Mouse (Mus musculus) megakaryocyte, embryonic 14.5 days (primary cell): ENCODE measurements around the gene Golph3l. TPM values are rescaled to one million over a fixed set of nuclear protein-coding genes. Genes with fewer than 3 reads are reported as not detected.

Source experiments
- H3K27me3 ChIP-seq: replicated peaks from 2 replicates; pipeline ENCODE3; 2012; ENCODE audit warnings: inconsistent platforms
- H3K36me3 ChIP-seq: replicated peaks from 2 replicates; pipeline ENCODE3; 2012; ENCODE audit warnings: low read length, inconsistent platforms, mixed read lengths
- H3K4me1 ChIP-seq: 2 replicates; pipeline ENCODE4 v1.6.1; 2012; ENCODE audit warnings: inconsistent platforms
- H3K4me3 ChIP-seq: replicated peaks from 2 replicates; pipeline ENCODE3; 2012; ENCODE audit warnings: moderate library complexity, mild to moderate bottlenecking, inconsistent platforms
- H3K9me3 ChIP-seq: 2 replicates; pipeline ENCODE4 v1.6.1; 2012; ENCODE audit warnings: inconsistent platforms
- FLI1 ChIP-seq: IDR thresholded peaks from 2 replicates; pipeline ENCODE4 v1.6.1; 2012; ENCODE audit warnings: low read length, inconsistent platforms, mixed read lengths
- GATA1 ChIP-seq: IDR thresholded peaks from 3 replicates; pipeline ENCODE4 v1.6.1; 2012; ENCODE audit warnings: mixed read lengths, low read length, inconsistent platforms, borderline replicate concordance
- polyA plus RNA-seq: library from polyadenylated mRNA; stranded (reverse); fragments of >175 nt; gene quantifications from 2 replicates; pipeline ENCODE4 v1.2.3, GENCODE M21; 2012; ENCODE audit warnings: low replicate concordance; ENCODE audit not compliant: insufficient read depth

Gene Golph3l
- polyA plus RNA-seq, 1 experiment: 2.0 TPM

GRCm38 (mm10) chr3:95636072-95636471 lies 47.3 kb downstream of the Golph3l start:
- H3K4me1 ChIP-seq: peaks cover 39% of the 10 kb centered on the region
- no peak overlapping the region for H3K4me3 ChIP-seq
- H3K27me3 ChIP-seq: no peaks in the 10 kb centered on the region
- peaks cover 95% of the 10 kb centered on the region for H3K36me3 ChIP-seq
- H3K9me3 ChIP-seq: no peaks in the 10 kb centered on the region
- no peak for TF ChIP-seq GATA1
- TF ChIP-seq FLI1: no peak

GRCm38 (mm10) chr3:95639694-95640093 lies 51.0 kb downstream of the Golph3l start:
- Histone ChIP-seq H3K27me3 (no peaks in the 10 kb centered on the region), H3K9me3 (no peaks in the 10 kb centered on the region), H3K36me3 (peaks cover 71% of the 10 kb centered on the region), H3K4me3 (no peak overlapping the region), H3K4me1 (peaks cover 53% of the 10 kb centered on the region)
- no peak for TF ChIP-seq GATA1
- TF ChIP-seq FLI1: no peak

GRCm38 (mm10) chr3:95643097-95643496 lies 54.4 kb downstream of the Golph3l start:
- no peak for TF ChIP-seq FLI1
- no peak for TF ChIP-seq GATA1
- Histone ChIP-seq H3K36me3 (peaks cover 46% of the 10 kb centered on the region), H3K27me3 (no peaks in the 10 kb centered on the region), H3K9me3 (no peaks in the 10 kb centered on the region), H3K4me1 (peaks cover 46% of the 10 kb centered on the region), H3K4me3 (no peak overlapping the region)

GRCm38 (mm10) chr3:95645313-95646235 lies 56.8 kb downstream of the Golph3l start:
- peaks cover 62% of the 10 kb centered on the region for H3K4me1 ChIP-seq
- TF ChIP-seq GATA1 (no peak), FLI1 (no peak)
- peaks cover 29% of the 10 kb centered on the region for H3K36me3 ChIP-seq
- no peaks in the 10 kb centered on the region for H3K27me3 ChIP-seq
- no peaks in the 10 kb centered on the region for H3K9me3 ChIP-seq
- H3K4me3 ChIP-seq: peak overlapping the region; percentile 82

- TF ChIP-seq FLI1 (no peak), GATA1 (no peak)
- Histone ChIP-seq H3K9me3 (no peaks in the 10 kb centered on the region), H3K4me3 (no peak overlapping the region), H3K36me3 (peaks cover 18% of the 10 kb centered on the region), H3K4me1 (peaks cover 81% of the 10 kb centered on the region), H3K27me3 (no peaks in the 10 kb centered on the region)
Observed at GRCm38 (mm10) chr3:95648016-95648415, 59.3 kb downstream of the Golph3l start.

- Histone ChIP-seq H3K4me3 (peak overlapping the region; percentile 76), H3K27me3 (no peaks in the 10 kb centered on the region)
Observed at GRCm38 (mm10) chr3:95650276-95651032, 61.7 kb downstream of the Golph3l start.

GRCm38 (mm10) chr3:95651033-95651373 lies 62.3 kb downstream of the Golph3l start:
- H3K27me3 ChIP-seq: no peaks in the 10 kb centered on the region
- TF ChIP-seq FLI1 (no peak), GATA1 (no peak)
- peak overlapping the region; percentile 76 for H3K4me3 ChIP-seq
- H3K36me3 ChIP-seq: peaks cover 29% of the 10 kb centered on the region
- H3K9me3 ChIP-seq: no peaks in the 10 kb centered on the region
- H3K4me1 ChIP-seq: peaks cover 81% of the 10 kb centered on the region

More at GRCm38 (mm10) chr3:95650276-95651032, 61.7 kb downstream of the Golph3l start:
- Histone ChIP-seq H3K4me1 (peaks cover 81% of the 10 kb centered on the region), H3K9me3 (no peaks in the 10 kb centered on the region), H3K36me3 (peaks cover 26% of the 10 kb centered on the region)
- TF ChIP-seq FLI1 (no peak), GATA1 (no peak)

GRCm38 (mm10) chr3:95651391-95652203 lies 62.9 kb downstream of the Golph3l start:
- H3K36me3 ChIP-seq: peaks cover 25% of the 10 kb centered on the region
- H3K4me1 ChIP-seq: peaks cover 80% of the 10 kb centered on the region
- H3K4me3 ChIP-seq: no peak overlapping the region
- no peaks in the 10 kb centered on the region for H3K27me3 ChIP-seq
- no peaks in the 10 kb centered on the region for H3K9me3 ChIP-seq
- TF ChIP-seq FLI1 (no peak), GATA1 (no peak)

GRCm38 (mm10) chr3:95652204-95652811 lies 63.6 kb downstream of the Golph3l start:
- Histone ChIP-seq H3K36me3 (peaks cover 27% of the 10 kb centered on the region), H3K4me1 (peaks cover 87% of the 10 kb centered on the region), H3K4me3 (no peak overlapping the region), H3K9me3 (no peaks in the 10 kb centered on the region), H3K27me3 (no peaks in the 10 kb centered on the region)
- TF ChIP-seq GATA1 (no peak), FLI1 (no peak)
